Mouse (Mus musculus) brain, embryonic 14.5 days (tissue): ENCODE data around the gene Zfp36l2.

Experiments used
- CTCF ChIP-seq: fragments of 200-500 bp; IDR thresholded peaks from 2 replicates; pipeline ENCODE4 v1.5.1; 2012; ENCODE audit warnings: inconsistent platforms, mild to moderate bottlenecking, moderate library complexity, borderline replicate concordance; ENCODE audit not compliant: insufficient read depth, insufficient read length; ENCODE audit errors: extremely low read depth
- POLR2A ChIP-seq: fragments of 200-500 bp; IDR thresholded peaks from 2 replicates; pipeline ENCODE4 v1.6.1; 2012; ENCODE audit warnings: mild to moderate bottlenecking, inconsistent platforms, borderline replicate concordance; ENCODE audit not compliant: poor library complexity, insufficient read depth, insufficient read length, severe bottlenecking; ENCODE audit errors: extremely low read depth

GRCm38 (mm10) chr17:84144130-84144529, 43.6 kb downstream of the Zfp36l2 start:
- no peak for TF ChIP-seq CTCF
- no peak for TF ChIP-seq POLR2A
